Mouse (Mus musculus) limb, embryonic 14.5 days (tissue): ENCODE measurements around the gene Heyl. TPM values are rescaled to one million over a fixed set of nuclear protein-coding genes. Genes with fewer than 3 reads are reported as not detected.

ENCODE experiments used
- ATAC-seq: fragments of 200-750 bp; cut with Nextera tagmentation; 2 replicates; pipeline ENCODE4 v1.8.0; 2017; ENCODE audit warnings: low read depth, moderate number of reproducible peaks, moderate TSS enrichment; ENCODE audit not compliant: low FRiP score
- DNase-seq: peaks from one replicate; pipeline ENCODE4 v3.0.0-alpha.2; 2015; ENCODE audit warnings: low spot score
- H3K27ac ChIP-seq: fragments of 300-500 bp; sonication (generic); replicated peaks from 2 replicates; pipeline ENCODE4 v1.5.1; 2014; ENCODE audit warnings: low read depth, mild to moderate bottlenecking, low read length, moderate library complexity, mixed read lengths
- H3K27me3 ChIP-seq: fragments of 300-500 bp; sonication (generic); 2 replicates; pipeline ENCODE4 v1.6.1; 2014; ENCODE audit warnings: low read length, mixed read lengths; ENCODE audit not compliant: control insufficient read depth, insufficient read depth
- H3K36me3 ChIP-seq: fragments of 300-500 bp; sonication (generic); 2 replicates; pipeline ENCODE4 v1.6.1; 2014; ENCODE audit warnings: mild to moderate bottlenecking, low read length, moderate library complexity, mixed read lengths; ENCODE audit not compliant: control insufficient read depth, insufficient read depth
- H3K4me1 ChIP-seq: fragments of 300-500 bp; sonication (generic); 2 replicates; pipeline ENCODE4 v1.6.1; 2014; ENCODE audit warnings: antibody characterized with exemption, low read length, mixed read lengths; ENCODE audit not compliant: control insufficient read depth, insufficient read depth
- H3K4me2 ChIP-seq: fragments of 300-500 bp; sonication (generic); replicated peaks from 2 replicates; pipeline ENCODE4 v1.6.1; 2014; ENCODE audit warnings: low read depth, mild to moderate bottlenecking, low read length, moderate library complexity; ENCODE audit not compliant: severe bottlenecking
- H3K4me3 ChIP-seq: fragments of 300-500 bp; sonication (generic); replicated peaks from 2 replicates; pipeline ENCODE4 v1.5.1; 2014; ENCODE audit warnings: low read length
- H3K9ac ChIP-seq: fragments of 300-500 bp; sonication (generic); 2 replicates; pipeline ENCODE4 v1.6.1; 2014; ENCODE audit warnings: mild to moderate bottlenecking, low read depth, low read length, moderate library complexity; ENCODE audit not compliant: severe bottlenecking
- H3K9me3 ChIP-seq: fragments of 300-500 bp; sonication (generic); 2 replicates; pipeline ENCODE4 v1.6.1; 2016; ENCODE audit warnings: low read length; ENCODE audit not compliant: control insufficient read depth
- POLR2A ChIP-seq: fragments of 200-500 bp; IDR thresholded peaks from 2 replicates; pipeline ENCODE4 v1.8.0; 2012; ENCODE audit warnings: inconsistent platforms, mild to moderate bottlenecking, moderate library complexity, borderline replicate concordance; ENCODE audit not compliant: insufficient read depth, insufficient read length; ENCODE audit errors: extremely low read depth
- WGBS: fragments of 180-500 bp; shearing (Covaris S2); extraction: QIAGEN DNeasy Blood & Tissue Kit; methylation state at CpG from one replicate; pipeline ENCODE4 v1.1.7; 2014; 5-methylcytosine and 5-hydroxymethylcytosine counted together
- polyA plus RNA-seq, 2 experiments: library from polyadenylated mRNA; depleted of rRNA in 1 of 2; stranded (reverse) in 1 of 2; unstranded in 1 of 2; fragments of >200 nt; fragmentation: Nextera tagmentation in 1 of 2; extraction: Ambion mirVana in 1 of 2; gene quantifications; 2 replicates each; pipeline versions ENCODE4 v1.2.1 to v1.2.3; 2012 to 2014

The Heyl gene
- polyA plus RNA-seq, 2 experiments = 8.9 to 13.2 TPM

DNA sequence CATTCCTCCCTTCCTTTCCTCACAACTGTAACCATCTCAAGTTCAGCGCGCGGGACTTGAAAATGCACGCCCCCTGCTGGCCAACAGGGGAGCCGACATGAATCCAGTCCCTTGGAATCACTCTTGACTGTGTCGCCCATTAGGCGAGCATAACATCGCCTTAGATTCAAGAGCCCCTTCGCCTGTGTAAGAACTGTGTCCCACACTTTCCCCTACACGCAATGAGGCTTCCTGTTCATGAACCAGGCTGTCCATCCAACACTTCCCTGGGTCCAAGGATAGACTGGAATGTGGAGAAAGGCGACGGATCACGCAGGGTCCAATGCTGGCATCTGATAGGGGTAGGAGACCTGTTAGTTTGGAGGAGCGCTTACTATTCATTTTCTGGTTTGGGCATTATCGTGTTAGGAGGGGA is 32.6 kb upstream of the Heyl start:
- Histone ChIP-seq H3K27ac (no peak overlapping the region), H3K4me3 (peak overlapping the region; percentile 41), H3K9me3 (no peaks in the 10 kb centered on the region), H3K9ac (no peak overlapping the region), H3K27me3 (peaks cover 32% of the 10 kb centered on the region), H3K36me3 (no peaks in the 10 kb centered on the region), H3K4me2 (peak overlapping the region; percentile 85), H3K4me1 (peaks cover 7% of the 10 kb centered on the region; the same call in 1 of the 2 replicates)
- no peak; the same call in 1 of the 2 replicates for ATAC-seq
- no peak for TF ChIP-seq POLR2A
- WGBS = under 1% methylated on average over 15 of the region's 15 CpGs
- DNase-seq = peak; percentile 48

- peak within 1 kb of the TSS; percentile 85 for H3K4me2 ChIP-seq
- no peak for TF ChIP-seq POLR2A
- DNase-seq (peak; percentile 18), ATAC-seq (no peak)
- no peaks in the 10 kb centered on the region for H3K36me3 ChIP-seq
- peak within 1 kb of the TSS; percentile 36 for H3K9ac ChIP-seq
- H3K4me3 ChIP-seq = peak within 1 kb of the TSS; percentile 41
- H3K27ac ChIP-seq = no peak within 1 kb of the TSS
- peaks cover 7% of the 10 kb centered on the region; the same call in 1 of the 2 replicates for H3K4me1 ChIP-seq
- H3K9me3 ChIP-seq = no peaks in the 10 kb centered on the region
- peaks cover 32% of the 10 kb centered on the region for H3K27me3 ChIP-seq
- under 1% methylated on average over 54 of the region's 58 CpGs for WGBS
Observed at GRCm38 (mm10) chr4:123201186-123202093, 31.9 kb upstream of the Heyl start, which contains the start of gene Nt5c1a. Nt5c1a (plus strand) TSS chr4:123201504.

GRCm38 (mm10) chr4:123202094-123202420 is 31.3 kb upstream of the Heyl start:
- no peaks in the 10 kb centered on the region for H3K9me3 ChIP-seq
- no peaks in the 10 kb centered on the region for H3K36me3 ChIP-seq
- WGBS = 6% methylated on average over 8 of the region's 8 CpGs
- H3K4me2 ChIP-seq = peak overlapping the region; percentile 85
- H3K4me3 ChIP-seq = peak overlapping the region; percentile 41; the same call in 1 of the 2 replicates
- peaks cover 32% of the 10 kb centered on the region for H3K27me3 ChIP-seq
- peak overlapping the region; percentile 36; the same call in 1 of the 2 replicates for H3K9ac ChIP-seq
- ATAC-seq (no peak), DNase-seq (no peak)
- TF ChIP-seq POLR2A = no peak
- peaks cover 7% of the 10 kb centered on the region; the same call in 1 of the 2 replicates for H3K4me1 ChIP-seq
- H3K27ac ChIP-seq = no peak overlapping the region

- Histone ChIP-seq H3K9ac (no peak overlapping the region), H3K4me2 (no peak overlapping the region), H3K36me3 (no peaks in the 10 kb centered on the region), H3K9me3 (no peaks in the 10 kb centered on the region), H3K4me3 (no peak overlapping the region), H3K27me3 (peaks cover 6% of the 10 kb centered on the region), H3K27ac (no peak overlapping the region), H3K4me1 (0 out of 2 replicates have a peak, but pooled peaks cover 4% of the 10 kb centered on the region)
- TF ChIP-seq POLR2A = no peak
- DNase-seq (no peak), ATAC-seq (no peak)
- WGBS = 81% methylated on average over 5 of the region's 5 CpGs
Observed at GRCm38 (mm10) chr4:123207337-123207736, 26.0 kb upstream of the Heyl start.

GRCm38 (mm10) chr4:123210996-123211395 is 22.4 kb upstream of the Heyl start:
- H3K9ac ChIP-seq = no peak overlapping the region
- H3K27me3 ChIP-seq = no peaks in the 10 kb centered on the region; the same call in 1 of the 2 replicates
- H3K4me1 ChIP-seq = 0 out of 2 replicates have a peak, but pooled peaks cover 4% of the 10 kb centered on the region
- no peaks in the 10 kb centered on the region for H3K36me3 ChIP-seq
- no peak for ATAC-seq
- no peak for TF ChIP-seq POLR2A
- H3K4me3 ChIP-seq = no peak overlapping the region
- WGBS = 53% methylated on average over 8 of the region's 8 CpGs
- no peak overlapping the region for H3K27ac ChIP-seq
- no peak for DNase-seq
- no peaks in the 10 kb centered on the region for H3K9me3 ChIP-seq
- H3K4me2 ChIP-seq = no peak overlapping the region
